Mouse (Mus musculus) ES-E14 (cell line): Measurements from ENCODE around the gene Khdc1c. TPM values are rescaled to one million over a fixed set of nuclear protein-coding genes. Genes with fewer than 3 reads are reported as not detected.
"Not testable (repeated sequence)": the region's sequence is repeated elsewhere in the genome, so short reads cannot be mapped to it uniquely, and the experiment has no call there.

Experiments
- DNase-seq: peaks from one replicate; pipeline ENCODE4 v3.0.0-alpha.2; 2013; ENCODE audit warnings: low read depth, low spot score
- H3K27ac ChIP-seq: 2 replicates; pipeline ENCODE4 v1.5.1; 2012; ENCODE audit warnings: low read depth, mild to moderate bottlenecking, low read length, moderate library complexity, mixed read lengths; ENCODE audit not compliant: poor library complexity, insufficient read depth, severe bottlenecking
- H3K36me3 ChIP-seq: 2 replicates; pipeline ENCODE4 v1.6.1; 2012; ENCODE audit warnings: mild to moderate bottlenecking, low read length, moderate library complexity, mixed read lengths; ENCODE audit not compliant: control insufficient read depth, poor library complexity, insufficient read depth, severe bottlenecking
- H3K4me1 ChIP-seq, 2 experiments: fragments of 150-350 bp in 1 of 2; sonication (generic) in 1 of 2; 2 replicates each; pipeline ENCODE4 v1.6.1; 2012; ENCODE audit warnings: low read length in 2 of 2, mild to moderate bottlenecking in 1 of 2, mixed read lengths in 1 of 2; ENCODE audit not compliant: control insufficient read depth in 2 of 2, insufficient read depth in 2 of 2, poor library complexity in 1 of 2
- H3K4me3 ChIP-seq, 2 experiments: fragments of 150-350 bp in 1 of 2; sonication (generic) in 1 of 2; 2 replicates each; pipeline ENCODE4 v1.5.1; 2012; ENCODE audit warnings: low read length in 2 of 2, low read depth in 1 of 2, mild to moderate bottlenecking in 1 of 2, mixed read lengths in 1 of 2; ENCODE audit not compliant: insufficient read depth in 1 of 2, poor library complexity in 1 of 2, severe bottlenecking in 1 of 2
- H3K9ac ChIP-seq: 2 replicates; pipeline ENCODE4 v1.6.1; 2012; ENCODE audit warnings: low read depth, mild to moderate bottlenecking, low read length, mixed read lengths; ENCODE audit not compliant: poor library complexity, insufficient read depth, severe bottlenecking
- H3K9me3 ChIP-seq: fragments of 150-350 bp; sonication (generic); 2 replicates; pipeline ENCODE4 v1.6.1; 2012; ENCODE audit warnings: low read depth, mild to moderate bottlenecking, low read length; ENCODE audit not compliant: control insufficient read depth, insufficient read depth
- CHD2 ChIP-seq: IDR thresholded peaks from 2 replicates; pipeline ENCODE4 v1.6.1; 2014; ENCODE audit warnings: mild to moderate bottlenecking, low read depth, low read length, inconsistent platforms
- HCFC1 ChIP-seq: IDR thresholded peaks from 2 replicates; pipeline ENCODE4 v1.6.1; 2012; ENCODE audit warnings: low read length, inconsistent platforms, borderline replicate concordance; ENCODE audit not compliant: insufficient read depth
- MAFK ChIP-seq: IDR thresholded peaks from 2 replicates; pipeline ENCODE4 v1.6.1; 2014; ENCODE audit warnings: mild to moderate bottlenecking, low read depth, low read length, inconsistent platforms; ENCODE audit not compliant: insufficient read depth
- ZC3H11A ChIP-seq: IDR thresholded peaks from 2 replicates; pipeline ENCODE4 v1.6.1; 2012; ENCODE audit warnings: low read depth, mild to moderate bottlenecking, inconsistent platforms, low read length, borderline replicate concordance
- ZNF384 ChIP-seq: IDR thresholded peaks from 2 replicates; pipeline ENCODE4 v1.6.1; 2012; ENCODE audit warnings: low read depth, low read length, inconsistent platforms
- in situ Hi-C, 2 experiments: fragments of 600-800 bp; cut with MboI; formaldehyde crosslinking; loops; one replicate each; pipeline ENCODE4 v1.15.1; 2025; ENCODE audit warnings: low sequenced_read_pairs in 2 of 2, inconsistent platforms in 1 of 2; ENCODE audit not compliant: unreplicated experiment in 2 of 2
- total RNA-seq: library from RNA; depleted of rRNA; stranded (reverse); fragments of 300-350 nt; gene quantifications from 2 replicates; pipeline ENCODE4 v1.2.3, GENCODE M21; 2012

Khdc1c gene
- total RNA-seq, 1 experiment = not detected

GRCm38 (mm10) chr1:21344253-21344652, 23.9 kb upstream of the Khdc1c start:
- H3K4me1 ChIP-seq = no peaks in the 10 kb centered on the region
- H3K4me3 ChIP-seq = no peak overlapping the region
- DNase-seq = peak; percentile 43
- no peak for TF ChIP-seq MAFK
- no peak for TF ChIP-seq CHD2
- 0 out of 2 replicates have a peak, but pooled peaks have one; percentile 21 for TF ChIP-seq ZC3H11A
- in situ Hi-C loops = no loop called here
- H3K36me3 ChIP-seq = no peaks in the 10 kb centered on the region
- no peak overlapping the region for H3K9ac ChIP-seq
- no peaks in the 10 kb centered on the region for H3K9me3 ChIP-seq
- H3K27ac ChIP-seq = no peak overlapping the region

GRCm38 (mm10) chr1:21344752-21345151, 23.4 kb upstream of the Khdc1c start:
- H3K36me3 ChIP-seq, in situ Hi-C loops, H3K9ac ChIP-seq, H3K9me3 ChIP-seq, DNase-seq, H3K27ac ChIP-seq, H3K4me1 ChIP-seq, H3K4me3 ChIP-seq: not testable (repeated sequence)

- H3K9me3 ChIP-seq = no peaks in the 10 kb centered on the region
- no peak within 1 kb of the TSS for H3K9ac ChIP-seq
- in situ Hi-C loops = no loop called here
- H3K4me3 ChIP-seq = no peak within 1 kb of the TSS
- no peak for TF ChIP-seq HCFC1
- TF ChIP-seq CHD2 = no peak
- no peak for TF ChIP-seq ZC3H11A
- TF ChIP-seq MAFK = no peak
- no peak for TF ChIP-seq ZNF384
- no peak within 1 kb of the TSS for H3K27ac ChIP-seq
- no peak for DNase-seq
- no peaks in the 10 kb centered on the region for H3K4me1 ChIP-seq
- no peaks in the 10 kb centered on the region for H3K36me3 ChIP-seq
These were observed 18.8 kb upstream of the Khdc1c start, which contains the start of gene Khdc1a for GRCm38 (mm10) chr1:21349341-21349740. Khdc1a (plus strand) TSS chr1:21349641.

GRCm38 (mm10) chr1:21383256-21383655, 15.1 kb downstream of the Khdc1c start, which contains the start of gene Khdc1b:
Khdc1b (plus strand) TSS chr1:21383556.
- no peaks in the 10 kb centered on the region for H3K4me1 ChIP-seq
- H3K9ac ChIP-seq = no peak within 1 kb of the TSS
- in situ Hi-C loops = no loop called here
- H3K4me3 ChIP-seq = no peak within 1 kb of the TSS
- DNase-seq = no peak
- H3K9me3 ChIP-seq = no peaks in the 10 kb centered on the region
- no peak for TF ChIP-seq CHD2
- no peak for TF ChIP-seq MAFK
- no peak for TF ChIP-seq HCFC1
- no peak for TF ChIP-seq ZNF384
- TF ChIP-seq ZC3H11A = no peak
- no peak within 1 kb of the TSS for H3K27ac ChIP-seq
- no peaks in the 10 kb centered on the region for H3K36me3 ChIP-seq

GRCm38 (mm10) chr1:21391138-21391671, 23.1 kb downstream of the Khdc1c start:
- Histone ChIP-seq H3K4me3 (no peak overlapping the region), H3K36me3 (no peaks in the 10 kb centered on the region), H3K27ac (no peak overlapping the region), H3K9ac (no peak overlapping the region), H3K9me3 (no peaks in the 10 kb centered on the region), H3K4me1 (no peaks in the 10 kb centered on the region)
- in situ Hi-C loops = no loop called here
- TF ChIP-seq ZC3H11A (no peak), ZNF384 (no peak), HCFC1 (no peak), MAFK (no peak), CHD2 (no peak)
- DNase-seq = no peak
